ENCODE assay signal across 20 mouse cellular contexts in genomic region chr3:137108197-137108596, GRCm38 (mm10).
A peak's percentile ranks its signal among the peaks of the same experiment; 100 is the strongest.
DNase-seq lines count a peak whose midpoint lies in the region; ATAC-seq and TF ChIP-seq lines count a peak whose summit lies in the region.
"Had no signal": no experiment of that assay in that cellular context is flagged by ENCODE, and none has a peak within 500 bp of the region (broad histone marks: within the 10 kb centered on the region; RNA-seq: fewer than 3 reads in every experiment).

No protein-coding gene starts in this region.

- TF ChIP-seq POLR2A in cerebellum, adult 2 months (IDR thresholded peaks at IDR 0.05; ENCODE audit: borderline replicate concordance, insufficient read depth, low read length), result no peak

- H3K4me2 ChIP-seq in forebrain, embryonic 14.5 days (ENCODE audit: low read length), result no peak overlapping the region
- no peak overlapping the region for H3K4me2 ChIP-seq in forebrain, postnatal 0 days (ENCODE audit: low read depth)
- H3K4me2 ChIP-seq: embryonic facial prominence, embryonic 12.5 days; forebrain, embryonic 13.5 days had no signal

- no peaks in the 10 kb centered on the region for H3K36me3 ChIP-seq in forebrain, embryonic 14.5 days (ENCODE audit: control insufficient read depth, insufficient read depth, low read length)
- no peaks in the 10 kb centered on the region for H3K36me3 ChIP-seq in forebrain, postnatal 0 days (ENCODE audit: insufficient read depth)
- H3K36me3 ChIP-seq: embryonic facial prominence, embryonic 10.5 days; embryonic facial prominence, embryonic 12.5 days had no signal

- H3K27ac ChIP-seq in cerebellum, adult 2 months (ENCODE audit: insufficient read depth, low read length), result peak overlapping the region; percentile 40; the same call in 1 of the 2 replicates
- no peak overlapping the region for H3K27ac ChIP-seq in forebrain, embryonic 14.5 days (ENCODE audit: low read depth, low read length)
- no peak overlapping the region for H3K27ac ChIP-seq in forebrain, postnatal 0 days (ENCODE audit: low read depth, low read length)
- H3K27ac ChIP-seq: embryonic facial prominence, embryonic 10.5 days; embryonic facial prominence, embryonic 12.5 days; forebrain, embryonic 13.5 days had no signal

- TF ChIP-seq CTCF in cerebellum, adult 2 months (IDR thresholded peaks at IDR 0.05; ENCODE audit: borderline replicate concordance, insufficient read depth, low read depth, low read length), result no peak
- no peak for TF ChIP-seq CTCF in forebrain, postnatal 0 days (IDR thresholded peaks at IDR 0.05; ENCODE audit: low read depth)

- no peak for ATAC-seq in forebrain, embryonic 14.5 days
- ATAC-seq in forebrain, postnatal 0 days, result no peak
- ATAC-seq: forebrain, embryonic 13.5 days; forebrain, embryonic 16.5 days had no signal

- H3K9ac ChIP-seq in forebrain, embryonic 14.5 days (ENCODE audit: low read length), result no peak overlapping the region
- H3K9ac ChIP-seq in forebrain, postnatal 0 days, result no peak overlapping the region
- H3K9ac ChIP-seq: embryonic facial prominence, embryonic 12.5 days; forebrain, embryonic 13.5 days had no signal

- no peak overlapping the region for H3K4me3 ChIP-seq in cerebellum, adult 2 months (replicated peaks; ENCODE audit: insufficient read depth, low read depth, low read length)
- H3K4me3 ChIP-seq in forebrain, embryonic 14.5 days (ENCODE audit: low read depth, low read length), result no peak overlapping the region
- H3K4me3 ChIP-seq in forebrain, postnatal 0 days (ENCODE audit: low read depth, low read length), result no peak overlapping the region
- H3K4me3 ChIP-seq: embryonic facial prominence, embryonic 10.5 days; embryonic facial prominence, embryonic 12.5 days; erythroblast, embryonic 14.5 days; forebrain, embryonic 13.5 days had no signal

- peaks cover 17% of the 10 kb centered on the region; the same call in 1 of the 2 replicates for H3K4me1 ChIP-seq in cerebellum, adult 2 months (ENCODE audit: control insufficient read depth, insufficient read depth, low read length)
- H3K4me1 ChIP-seq in forebrain, embryonic 14.5 days (ENCODE audit: control insufficient read depth, insufficient read depth, low read length), result no peaks in the 10 kb centered on the region
- no peaks in the 10 kb centered on the region for H3K4me1 ChIP-seq in forebrain, postnatal 0 days (ENCODE audit: insufficient read depth)
- H3K4me1 ChIP-seq: embryonic facial prominence, embryonic 10.5 days; embryonic facial prominence, embryonic 12.5 days; forebrain, embryonic 13.5 days had no signal

- no peaks in the 10 kb centered on the region for H3K27me3 ChIP-seq in cerebellum, adult 2 months (ENCODE audit: control insufficient read depth, insufficient read depth, low read length)
- no peaks in the 10 kb centered on the region for H3K27me3 ChIP-seq in forebrain, embryonic 14.5 days (replicated peaks; ENCODE audit: control insufficient read depth, insufficient read depth, low read length)
- H3K27me3 ChIP-seq in forebrain, postnatal 0 days (ENCODE audit: insufficient read depth, low read length), result no peaks in the 10 kb centered on the region
- H3K27me3 ChIP-seq: embryonic facial prominence, embryonic 12.5 days; forebrain, embryonic 13.5 days had no signal

- WGBS in cerebellum, adult 2 months, result 50% methylated on average over 2 of the region's 2 CpGs
- 87% methylated on average over 2 of the region's 2 CpGs for WGBS in forebrain, embryonic 14.5 days
- WGBS in forebrain, postnatal 0 days, result 67% methylated on average over 2 of the region's 2 CpGs

- no peaks in the 10 kb centered on the region for H3K9me3 ChIP-seq in forebrain, embryonic 14.5 days (replicated peaks; ENCODE audit: control insufficient read depth, low read length)
- no peaks in the 10 kb centered on the region for H3K9me3 ChIP-seq in forebrain, postnatal 0 days (ENCODE audit: low read length)
- H3K9me3 ChIP-seq: embryonic facial prominence, embryonic 10.5 days; embryonic facial prominence, embryonic 12.5 days; forebrain, embryonic 13.5 days had no signal

- no peak for DNase-seq in cerebellum, adult 2 months
- no peak for DNase-seq in cerebellum, adult 11 months
- peak; percentile 10 for DNase-seq in forebrain, embryonic 14.5 days (ENCODE audit: low spot score)
- no peak for DNase-seq in forebrain, postnatal 0 days
- DNase-seq in 416B (ENCODE audit: low read depth), result peak; percentile 7
- DNase-seq in fat pad, adult 2 months (ENCODE audit: extremely low read depth, low read depth, low spot score), result peak; percentile 81
- DNase-seq in right cerebral cortex, postnatal 36 days (ENCODE audit: low spot score in 2 of 2), result no peak
- DNase-seq in thymus, adult 18-20 months, result no peak
- DNase-seq: adrenal gland, adult 2 months; adrenal gland, postnatal 10 days; adrenal gland, postnatal 25 days; cerebellum, adult 11-12 months; cerebellum, adult 8-10 months; cerebellum, postnatal 10 days; cerebellum, postnatal 25 days had no signal

Comparison
In these comparisons a context has a peak if more than half of its experiments do, and no peak if none do; other contexts are left out.
1. DNase-seq: peak in forebrain, embryonic 14.5 days (single experiment), 416B (single experiment) and fat pad, adult 2 months (single experiment); none in cerebellum, adult 2 months (0 of 2), cerebellum, adult 11 months (single experiment), forebrain, postnatal 0 days (single experiment), right cerebral cortex, postnatal 36 days (0 of 2) and thymus, adult 18-20 months (0 of 2).